Mouse (Mus musculus): Measurements from ENCODE around the gene Dnase1l2. TPM values are rescaled to one million over a fixed set of nuclear protein-coding genes. Genes with fewer than 3 reads are reported as not detected.

Dnase1l2 gene
- total RNA-seq, 2 experiments from 2014 or later = 6.9 to 7.5 TPM

Other genes with a start within 250 kb of the Dnase1l2 start
- gene Tbc1d24, start 237.5 kb downstream of the Dnase1l2 start, total RNA-seq (2021) = 10 to 100 TPM; 77.7 to 87.8 TPM
- 10 to 100 TPM; 13.5 to 14.4 TPM for gene Ntn3, start 233.6 kb downstream of the Dnase1l2 start, total RNA-seq (2021)
- 10 to 100 TPM in 1 of 2 experiments, 1 to 10 TPM in 1; 9.1 to 13.0 TPM for gene Tedc2, start 222.3 kb downstream of the Dnase1l2 start, total RNA-seq (2021)
- 1 to 10 TPM; 7.4 to 7.9 TPM for gene Ccnf, start 191.6 kb downstream of the Dnase1l2 start, total RNA-seq (2021)
- 1 to 10 TPM; 1.5 to 1.7 TPM for gene Abca17, start 92.0 kb downstream of the Dnase1l2 start, total RNA-seq (2021)
- gene Abca3, start 91.2 kb downstream of the Dnase1l2 start, total RNA-seq (2021) = 100 to 1,000 TPM; 118 to 120 TPM
- gene Rnps1, start 28.5 kb downstream of the Dnase1l2 start, total RNA-seq (2021) = 100 to 1,000 TPM; 166 TPM
- 10 to 100 TPM; 19.2 to 21.1 TPM for gene Eci1, start 16.5 kb downstream of the Dnase1l2 start, total RNA-seq (2021)
- gene E4f1, start 27.2 kb upstream of the Dnase1l2 start, total RNA-seq (2021) = 10 to 100 TPM; 30.0 to 33.3 TPM
- gene Pgp, start 27.3 kb upstream of the Dnase1l2 start, total RNA-seq (2021) = 10 to 100 TPM; 64.7 to 67.9 TPM
- 1 to 10 TPM in 1 of 2 experiments, under 1 TPM in 1; 0.87 to 1.8 TPM for gene Bricd5, start 30.8 kb upstream of the Dnase1l2 start, total RNA-seq (2021)
- 10 to 100 TPM; 29.1 to 30.8 TPM for gene Mlst8, start 36.0 kb upstream of the Dnase1l2 start, total RNA-seq (2021)
- gene Caskin1, start 45.5 kb upstream of the Dnase1l2 start, total RNA-seq (2021) = 100 to 1,000 TPM; 170 to 175 TPM
- 100 to 1,000 TPM; 110 to 112 TPM for gene Traf7, start 84.8 kb upstream of the Dnase1l2 start, total RNA-seq (2021)
- 10 to 100 TPM; 48.9 to 49.0 TPM for gene Rab26, start 91.1 kb upstream of the Dnase1l2 start, total RNA-seq (2021)
- gene Pkd1, start 106.7 kb upstream of the Dnase1l2 start, total RNA-seq (2021) = 10 to 100 TPM; 61.6 to 91.2 TPM
- 100 to 1,000 TPM; 171 to 176 TPM for gene Tsc2, start 189.5 kb upstream of the Dnase1l2 start, total RNA-seq (2021)
- gene Nthl1, start 189.6 kb upstream of the Dnase1l2 start, total RNA-seq (2021) = 1 to 10 TPM; 4.9 to 7.8 TPM
- 10 to 100 TPM; 48.5 to 49.4 TPM for gene Slc9a3r2, start 207.2 kb upstream of the Dnase1l2 start, total RNA-seq (2021)
- 1 to 10 TPM; 1.3 to 1.6 TPM for gene Npw, start 215.4 kb upstream of the Dnase1l2 start, total RNA-seq (2021)
- gene Zfp598, start 226.6 kb upstream of the Dnase1l2 start, total RNA-seq (2021) = 10 to 100 TPM; 40.1 to 43.6 TPM
- gene Syngr3, start 246.8 kb upstream of the Dnase1l2 start, total RNA-seq (2021) = 100 to 1,000 TPM; 211 to 212 TPM